Mouse (Mus musculus) heart, postnatal 25 days (tissue): Measurements from ENCODE around the gene A830018L16Rik. TPM values are rescaled to one million over a fixed set of nuclear protein-coding genes. Genes with fewer than 3 reads are reported as not detected.

Source experiments
- DNase-seq: peaks from one replicate; pipeline ENCODE4 v3.0.0; 2022; ENCODE audit warnings: low spot score
- intact Hi-C: fragments of 180-260 bp; cut with DNase I; formaldehyde crosslinking; loops from one replicate; pipeline ENCODE4 v1.15.1; 2025
- total RNA-seq, 2 experiments: library from RNA; stranded (reverse); gene quantifications; 2 replicates each; pipeline ENCODE4 v1.2.3; 2021

The A830018L16Rik gene
- total RNA-seq, 2 experiments from 2014 or later = not detected

GRCm38 (mm10) chr1:11580026-11580425 is 166.1 kb downstream of the A830018L16Rik start:
- no peak for DNase-seq
- intact Hi-C loops = no loop called here

DNA sequence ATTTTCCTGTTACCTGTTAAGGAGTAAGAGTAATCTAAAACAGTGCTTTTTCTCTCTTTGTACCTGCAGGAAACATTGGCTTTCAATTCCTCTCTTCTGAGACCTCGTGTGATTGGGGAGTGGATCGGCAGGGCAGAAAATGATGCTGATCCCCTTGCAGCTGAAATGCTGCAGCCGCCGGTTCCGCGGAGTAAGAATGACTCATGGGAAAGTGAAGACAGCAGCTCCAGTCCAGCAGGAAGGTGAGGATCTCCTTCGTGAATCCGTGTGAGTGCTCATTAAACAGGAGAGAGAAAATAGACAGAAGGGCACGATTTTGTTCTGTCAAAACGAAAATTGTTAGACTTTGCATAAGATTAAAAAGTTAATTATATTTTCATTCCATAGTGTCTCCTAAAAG is 174.4 kb downstream of the A830018L16Rik start:
- intact Hi-C loops = no loop called here
- no peak for DNase-seq

- intact Hi-C loops = loop anchor here (10.0 kb wide), 1 partner anchor 1065 kb away; no protein-coding TSS in a partner anchor
- DNase-seq = no peak
Measured at GRCm38 (mm10) chr1:11650137-11650536, 236.2 kb downstream of the A830018L16Rik start.

GRCm38 (mm10) chr1:11652773-11653172 is 238.9 kb downstream of the A830018L16Rik start:
- DNase-seq = no peak
- intact Hi-C loops = loop anchor here (10.0 kb wide), 1 partner anchor 1062 kb away; no protein-coding TSS in a partner anchor

DNA sequence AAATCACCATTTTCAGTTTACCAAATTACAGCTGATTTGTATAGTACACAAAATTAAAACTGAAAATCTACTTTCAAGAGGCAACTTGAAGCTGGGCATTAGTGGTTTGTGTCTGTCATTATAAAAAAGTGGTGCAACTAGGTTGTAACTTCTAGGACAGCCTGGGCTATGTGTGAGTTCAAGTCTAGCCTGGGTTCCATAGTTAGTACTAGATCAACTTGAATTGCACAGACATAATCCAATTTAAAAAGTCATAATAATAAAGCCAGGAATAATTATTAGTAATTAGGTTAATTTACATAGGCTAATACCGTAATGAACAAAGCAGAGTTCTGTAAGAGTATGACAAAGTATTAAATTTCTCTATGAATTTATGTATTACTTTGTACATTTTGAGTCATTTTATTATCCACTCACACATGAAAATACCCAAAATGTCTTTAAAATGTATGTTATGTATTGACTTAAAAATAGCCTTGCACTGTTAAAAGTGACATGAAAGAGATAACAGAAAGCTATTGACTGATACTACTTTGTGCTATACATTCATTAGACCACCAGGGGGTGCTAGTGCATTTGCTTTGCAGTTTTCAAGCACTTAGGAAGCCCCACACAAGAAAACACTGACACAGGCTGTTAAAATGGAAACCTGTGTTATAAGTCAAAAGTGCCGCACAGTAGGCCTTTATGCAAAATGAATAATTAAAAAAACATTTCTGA is 243.6 kb downstream of the A830018L16Rik start:
- intact Hi-C loops = loop anchor here (1.0 to 10.0 kb wide), 2 partner anchors 1057 to 1179 kb away; no protein-coding TSS in a partner anchor
- DNase-seq = no peak

DNA sequence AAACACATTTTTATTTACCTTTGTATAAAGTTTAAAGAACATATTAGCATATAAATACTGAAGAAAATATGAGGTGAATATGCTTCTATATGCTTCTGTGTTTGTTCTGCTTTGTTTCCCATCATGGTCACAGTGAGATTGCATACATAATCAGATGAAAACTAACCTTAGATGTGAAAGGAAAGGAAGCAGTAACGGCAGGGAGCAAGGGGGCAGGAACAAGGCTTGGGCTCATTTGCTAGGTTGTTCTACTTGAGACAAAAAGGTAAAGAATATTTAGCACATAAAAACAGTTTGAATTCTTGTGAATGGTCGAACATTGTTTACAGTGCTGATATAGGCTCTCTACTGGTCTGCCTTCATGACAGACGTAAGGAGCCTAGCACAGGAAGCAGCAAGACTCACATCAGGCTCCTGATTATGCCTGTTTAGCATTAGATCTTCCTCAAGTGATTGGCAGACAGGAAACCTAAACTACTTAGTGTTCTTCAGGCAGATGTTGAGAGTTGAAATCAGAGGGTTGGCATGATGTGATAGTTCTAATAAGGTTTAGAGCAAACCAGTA is 244.2 kb downstream of the A830018L16Rik start:
- no peak for DNase-seq
- intact Hi-C loops = loop anchor here (10.0 kb wide), 1 partner anchor 1057 kb away; no protein-coding TSS in a partner anchor

DNA sequence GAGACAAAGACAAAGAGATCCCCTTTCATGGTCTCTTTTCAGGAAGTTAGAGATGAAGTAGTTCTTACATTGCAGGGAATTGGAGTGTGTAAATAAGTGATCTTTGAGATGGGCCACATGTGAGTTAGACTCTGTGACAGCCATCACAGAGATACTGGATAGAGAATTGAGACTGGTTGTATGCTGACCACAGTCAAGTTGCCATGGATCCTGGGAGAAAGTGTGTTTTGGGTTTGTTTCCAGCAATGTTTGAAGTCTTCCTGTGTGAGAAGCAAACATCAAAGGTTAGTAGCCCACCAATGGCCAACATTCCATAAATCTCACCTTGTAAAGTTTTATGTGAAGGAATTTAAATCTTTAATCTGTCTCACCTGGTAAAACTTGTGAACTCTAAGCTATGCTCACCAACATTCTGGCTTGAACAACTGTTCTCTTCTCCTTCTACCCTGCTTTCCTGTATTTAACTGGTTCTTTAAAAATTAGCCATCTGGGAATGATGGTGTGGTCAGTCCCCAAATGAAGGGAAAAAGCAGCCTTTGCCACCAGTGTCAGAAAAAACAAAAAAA is 330.9 kb downstream of the A830018L16Rik start:
- DNase-seq = no peak
- intact Hi-C loops = no loop called here

- intact Hi-C loops = no loop called here
- DNase-seq = no peak
Measured at GRCm38 (mm10) chr1:11748424-11748823, 334.5 kb downstream of the A830018L16Rik start.

DNA sequence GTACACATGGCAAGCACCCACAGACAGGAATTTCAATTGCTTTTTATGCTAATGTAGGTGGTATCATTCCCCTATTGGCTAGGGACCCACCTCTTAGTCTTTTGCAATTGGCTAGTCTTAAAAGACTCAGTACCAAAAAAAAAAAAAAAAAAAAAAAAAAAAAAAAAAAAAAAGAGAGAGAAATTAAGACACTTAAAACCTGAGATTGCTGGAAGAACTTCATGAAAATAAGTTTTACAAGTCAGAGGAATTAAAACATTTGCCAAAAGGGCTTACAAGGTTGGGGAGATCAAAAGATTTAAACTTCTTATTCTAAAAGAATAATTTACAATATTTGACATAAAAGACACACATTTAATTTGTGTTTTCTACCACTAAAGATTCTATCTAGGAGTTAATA is 336.2 kb downstream of the A830018L16Rik start:
- DNase-seq = no peak
- intact Hi-C loops = no loop called here

DNA sequence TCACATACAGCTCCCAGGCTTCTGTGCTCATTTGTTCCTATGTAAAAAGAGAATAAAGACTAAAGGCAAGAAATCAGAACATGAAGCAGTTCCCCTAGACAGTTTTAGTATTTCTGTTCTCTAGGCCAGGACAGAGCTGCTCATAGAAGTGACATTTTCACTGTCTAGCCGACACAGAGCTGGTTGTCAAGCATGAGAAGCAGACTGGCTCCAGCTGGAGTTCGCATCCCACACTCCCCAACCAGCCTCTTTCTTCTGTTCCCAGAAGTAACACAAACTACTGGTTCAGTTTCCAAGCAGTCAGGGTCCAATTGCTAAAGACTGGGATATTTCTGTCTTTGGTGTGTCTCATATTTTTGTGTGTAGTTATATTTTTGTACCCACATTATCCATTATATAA is 336.7 kb downstream of the A830018L16Rik start:
- intact Hi-C loops = no loop called here
- no peak for DNase-seq

- intact Hi-C loops = no loop called here
Measured at GRCm38 (mm10) chr1:11751996-11752395, 338.1 kb downstream of the A830018L16Rik start.

DNA sequence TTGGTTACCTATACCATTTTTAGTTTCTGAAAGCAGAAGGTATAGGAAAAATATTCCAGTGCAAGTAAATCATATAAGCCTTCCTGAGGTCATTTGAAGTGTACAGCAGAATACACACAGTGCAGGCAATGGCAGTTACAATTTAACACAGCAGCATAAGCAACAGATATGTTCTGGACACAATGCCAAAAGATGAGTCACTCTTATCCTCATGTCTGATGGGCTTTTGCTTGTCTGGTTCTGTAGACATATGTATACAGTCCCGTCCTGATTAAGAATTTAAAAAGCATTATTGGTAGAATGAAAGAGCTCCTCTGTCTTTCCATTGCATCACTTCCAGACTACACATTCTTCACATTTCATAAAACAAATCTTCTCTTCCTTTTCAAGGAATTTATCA is 374.4 kb downstream of the A830018L16Rik start:
- DNase-seq = no peak
- intact Hi-C loops = no loop called here

More at GRCm38 (mm10) chr1:11751996-11752395, 338.1 kb downstream of the A830018L16Rik start:
- no peak for DNase-seq

- intact Hi-C loops = no loop called here
- DNase-seq = no peak
Measured at GRCm38 (mm10) chr1:11792820-11793219, 378.9 kb downstream of the A830018L16Rik start.

GRCm38 (mm10) chr1:11795666-11796065 is 381.8 kb downstream of the A830018L16Rik start:
- DNase-seq = no peak
- intact Hi-C loops = no loop called here

DNA sequence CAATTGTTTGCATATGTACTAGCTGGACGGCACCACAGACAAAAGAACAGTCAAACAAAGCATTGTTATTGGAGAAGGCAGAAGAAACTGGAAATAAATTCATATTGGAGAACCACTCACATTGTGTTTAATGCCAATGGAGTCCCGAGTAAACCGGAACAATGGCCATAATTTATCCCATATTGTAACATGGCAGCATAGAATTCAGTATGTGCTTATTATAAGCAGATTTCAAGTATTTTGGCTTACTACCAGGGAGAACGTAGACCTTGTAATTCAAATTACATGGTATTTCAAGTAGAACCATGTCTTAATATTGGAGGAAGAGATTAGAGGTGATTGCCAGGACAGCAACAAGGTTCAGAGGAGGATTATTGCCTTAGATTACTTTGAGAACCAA is 458.9 kb downstream of the A830018L16Rik start:
- no peak for DNase-seq
- intact Hi-C loops = no loop called here

DNA sequence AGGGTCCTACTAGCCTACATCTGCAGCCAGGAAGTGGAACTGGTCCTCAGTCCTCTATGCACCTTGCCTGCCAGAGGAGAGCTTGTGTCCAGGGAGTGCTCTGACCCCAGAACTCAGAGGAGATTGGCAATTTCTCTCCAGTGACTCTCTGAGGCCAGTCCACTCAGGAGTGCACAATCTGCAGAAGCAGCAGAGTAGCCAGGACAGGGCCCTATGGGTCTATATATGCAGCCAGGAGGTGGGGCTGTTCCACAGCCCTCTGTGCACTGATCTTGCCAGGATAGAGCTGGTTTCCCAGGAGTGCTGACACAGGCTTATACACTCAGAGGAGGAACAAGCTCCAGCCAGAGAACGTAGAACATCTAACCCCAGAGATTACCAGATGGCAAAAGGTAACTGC is 459.7 kb downstream of the A830018L16Rik start:
- intact Hi-C loops = no loop called here
- DNase-seq = no peak

DNA sequence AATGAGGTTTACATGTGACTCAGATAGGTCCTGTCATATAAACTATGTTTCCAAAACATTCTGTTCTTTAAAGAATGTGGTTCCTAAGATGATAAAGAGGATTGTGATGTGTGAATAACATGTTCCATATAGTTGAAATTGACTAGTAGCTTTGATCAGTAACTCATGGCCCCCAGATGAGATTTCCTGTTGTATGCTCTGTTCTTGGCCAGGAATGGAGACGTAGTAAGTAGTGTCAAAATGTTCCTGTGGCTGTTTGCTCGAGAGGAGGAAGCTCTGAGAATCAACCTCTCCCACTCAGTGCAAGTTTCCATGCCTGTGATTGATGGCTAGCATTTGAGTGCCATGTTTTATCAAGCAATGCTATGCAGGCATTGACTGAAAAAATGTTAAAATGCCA is 467.8 kb downstream of the A830018L16Rik start:
- DNase-seq = no peak
- intact Hi-C loops = no loop called here

- DNase-seq = no peak
- intact Hi-C loops = no loop called here
Measured at GRCm38 (mm10) chr1:11895715-11896114, 481.8 kb downstream of the A830018L16Rik start.

DNA sequence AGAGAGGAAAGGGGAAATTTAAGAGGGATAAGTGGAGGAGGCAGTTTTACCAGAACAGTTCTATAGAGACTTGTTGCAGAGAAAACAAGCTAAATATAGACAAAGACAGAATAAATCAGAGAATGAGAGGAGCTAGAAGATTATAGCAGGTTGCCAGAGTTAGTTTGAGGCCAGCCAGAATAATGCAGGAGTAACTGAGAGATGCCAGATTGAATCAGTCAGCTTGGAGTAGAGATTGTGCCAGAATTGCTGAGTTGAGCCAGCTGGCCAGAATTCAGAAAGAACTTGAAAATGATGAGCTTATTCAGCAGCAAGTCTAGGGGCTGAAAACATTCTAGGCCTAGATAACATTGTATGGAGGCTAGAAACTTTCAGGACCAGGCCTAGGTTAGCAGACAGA is 502.0 kb downstream of the A830018L16Rik start:
- intact Hi-C loops = no loop called here
- DNase-seq = no peak

DNA sequence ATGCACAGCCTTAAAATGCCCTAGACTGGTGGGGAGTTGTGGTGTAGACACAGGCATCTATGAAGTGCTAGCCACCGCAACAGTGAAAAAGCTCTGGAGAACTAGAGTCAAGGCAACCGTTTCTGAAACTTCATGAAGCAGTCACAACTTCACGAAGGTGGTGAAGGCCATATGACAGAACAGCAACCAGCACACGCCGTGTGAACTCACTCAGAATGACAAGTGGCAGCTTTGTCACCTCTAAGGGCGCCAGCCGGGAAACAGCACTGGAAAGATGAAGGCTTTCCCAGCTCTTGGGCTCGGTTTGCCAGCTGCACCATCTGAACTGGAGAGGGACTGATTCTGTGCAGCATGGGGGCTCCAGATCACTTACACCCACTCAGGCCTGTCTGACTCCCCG is 523.1 kb downstream of the A830018L16Rik start:
- no peak for DNase-seq
- intact Hi-C loops = no loop called here
